Mouse (Mus musculus): ENCODE measurements around the gene Rbms3.
A peak's percentile ranks its signal among the peaks of the same experiment; 100 is the strongest.

Gene Rbms3

DNA sequence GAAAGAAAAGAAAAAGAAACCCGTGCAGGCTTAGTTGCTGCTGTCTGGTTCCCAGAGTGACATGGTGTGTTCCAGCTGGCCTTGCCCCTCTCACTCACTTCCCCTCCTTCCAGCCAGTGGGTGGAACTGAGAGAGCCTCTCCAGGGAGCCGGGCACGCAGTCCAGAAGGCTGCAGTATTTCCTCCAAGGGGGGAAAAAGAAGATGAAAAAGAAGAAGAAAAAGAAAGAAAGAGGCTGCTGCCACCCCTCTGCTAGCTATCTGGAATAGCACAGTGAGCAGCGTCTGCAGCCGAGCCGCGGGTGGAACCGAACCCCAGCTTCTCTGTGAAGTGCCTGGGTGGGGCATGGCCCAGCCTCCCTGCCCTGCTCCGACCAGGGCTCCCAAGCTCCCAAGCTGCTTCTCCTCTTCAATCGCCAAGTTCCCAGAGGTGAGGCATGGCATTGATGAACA lies 377.3 kb downstream of the Rbms3 start:
- DNase-seq (ENCODE audit: low read depth, low spot score): peak; percentile 53

DNA sequence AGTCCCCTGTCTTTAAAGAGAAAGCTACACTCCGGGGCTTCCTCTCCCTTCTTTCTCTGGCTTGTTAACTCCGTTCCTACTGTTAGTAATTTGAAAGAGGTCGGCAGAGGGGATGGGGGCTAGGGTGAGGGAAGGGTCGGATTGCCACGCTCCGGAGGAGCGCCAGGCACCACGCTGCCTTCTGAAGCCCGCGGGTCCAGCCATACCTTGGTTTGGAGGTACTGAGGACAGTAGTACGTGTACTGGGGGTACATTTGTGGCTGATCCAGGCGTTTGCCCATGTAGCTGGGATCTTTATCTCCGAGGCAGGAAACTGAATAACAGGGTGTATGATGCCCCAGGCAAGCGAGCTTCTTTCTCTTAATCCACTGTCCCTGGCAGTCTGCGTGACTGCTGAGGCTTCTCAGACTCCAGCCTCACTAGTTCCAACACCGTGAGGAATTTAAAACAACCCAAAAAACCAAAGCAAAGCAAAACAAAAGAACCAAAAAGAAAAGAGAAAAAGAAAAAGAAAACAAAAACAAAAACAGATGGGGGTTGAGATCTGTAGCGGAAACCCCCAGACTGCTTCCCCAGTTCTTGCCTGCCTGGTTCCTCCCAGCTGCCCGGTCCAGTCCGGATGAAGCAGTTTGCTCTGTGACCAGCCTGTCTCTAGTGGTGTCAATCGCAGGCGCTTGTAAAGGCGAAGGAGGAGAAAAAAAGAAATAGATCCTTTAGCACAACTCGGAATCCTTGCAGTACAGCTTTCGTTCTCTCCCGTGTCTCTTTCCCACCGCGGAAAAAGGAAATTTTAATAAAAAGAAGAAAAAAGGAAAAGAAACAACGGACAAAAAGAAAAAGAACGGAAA lies 378.0 kb downstream of the Rbms3 start:
- peak; percentile 43 for DNase-seq (ENCODE audit: low read depth, low spot score)

DNA sequence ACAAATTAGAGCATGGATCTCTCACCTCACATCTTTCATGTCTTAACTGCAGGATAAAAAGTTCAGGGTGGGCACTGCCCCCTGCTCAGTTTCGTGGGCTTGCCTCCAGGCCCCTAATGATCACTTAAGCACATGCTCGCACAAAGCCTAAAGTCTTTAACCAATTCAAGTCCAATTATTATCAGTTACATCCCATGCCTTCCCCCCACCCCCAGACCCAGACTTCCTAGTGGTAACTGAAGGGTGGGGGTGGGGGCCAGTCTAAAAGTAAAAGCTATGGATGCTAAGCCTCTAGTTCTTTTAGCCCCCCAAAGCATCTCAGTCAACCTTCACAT lies 378.9 kb downstream of the Rbms3 start:
- DNase-seq (ENCODE audit: low read depth, low spot score): no peak

DNA sequence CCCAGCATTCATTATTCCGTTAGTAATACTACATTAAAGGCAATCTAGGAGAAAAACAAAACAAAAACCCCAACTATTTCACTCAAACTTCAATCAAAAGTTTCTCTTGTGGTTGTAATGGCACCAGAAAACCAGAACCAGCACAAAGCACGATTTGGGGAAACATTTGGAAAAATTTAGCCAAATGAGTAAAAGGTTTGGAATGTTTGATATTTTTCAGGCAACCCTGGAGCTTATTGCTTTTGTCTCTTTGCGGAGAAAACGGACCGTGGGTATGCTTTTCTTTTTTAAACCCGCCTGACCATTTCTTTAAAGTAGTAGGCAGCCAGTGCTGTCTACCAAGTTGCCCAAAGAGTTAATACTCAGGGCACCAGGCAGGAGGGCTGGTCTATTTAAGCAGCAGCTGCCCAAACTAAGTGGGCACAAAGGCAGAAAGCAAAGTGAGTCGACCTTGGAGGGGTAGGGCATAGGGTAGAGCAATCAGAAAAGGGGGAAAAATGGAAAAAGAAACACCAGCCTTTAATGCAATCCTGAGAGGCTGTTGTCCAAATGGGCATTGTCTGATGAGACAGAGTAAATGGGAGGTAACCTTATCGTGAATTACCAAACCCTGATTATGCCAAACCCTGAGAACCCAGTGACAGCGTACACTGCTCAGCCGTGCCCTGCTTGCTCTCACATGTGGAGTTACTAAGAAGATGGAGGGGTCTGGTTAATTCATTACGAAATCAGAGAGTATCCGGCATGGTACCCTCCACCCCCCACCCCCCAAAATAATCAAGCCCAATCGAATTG lies 379.5 kb downstream of the Rbms3 start:
- DNase-seq (ENCODE audit: low read depth, low spot score): no peak

DNA sequence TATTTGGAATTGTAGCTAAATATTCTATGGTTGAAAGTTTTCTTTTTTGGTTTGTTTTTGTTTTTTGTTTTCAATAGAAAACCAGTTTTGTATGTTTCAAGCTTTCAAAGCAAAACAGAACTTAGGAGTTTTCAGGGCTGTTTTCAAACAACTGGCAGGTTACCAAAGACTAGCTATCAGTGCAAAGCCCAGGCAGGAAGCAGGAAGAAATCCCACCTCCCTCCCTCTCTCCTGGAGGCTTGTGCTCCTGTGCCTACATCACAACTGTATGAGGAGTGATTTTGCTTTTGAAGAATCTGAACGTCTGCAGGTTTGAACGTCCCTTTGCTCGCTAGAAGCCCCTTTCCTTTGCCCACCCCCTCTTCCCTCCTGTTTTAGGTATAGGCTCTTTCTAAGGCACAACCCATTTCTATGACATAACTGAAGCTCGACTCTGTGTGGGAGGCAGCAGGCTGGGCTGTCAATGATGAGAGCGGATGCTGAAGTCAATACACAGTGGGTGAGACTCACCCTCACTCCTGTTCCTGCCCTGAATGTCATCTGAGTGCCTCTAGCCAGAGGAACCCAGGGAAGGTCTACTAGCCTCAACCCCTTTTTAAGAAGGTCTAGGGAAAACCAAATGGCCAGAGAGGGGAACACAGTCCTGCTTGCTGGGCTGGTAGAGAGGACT lies 382.3 kb downstream of the Rbms3 start:
- peak; percentile 17 for DNase-seq (ENCODE audit: low read depth, low spot score)

DNA sequence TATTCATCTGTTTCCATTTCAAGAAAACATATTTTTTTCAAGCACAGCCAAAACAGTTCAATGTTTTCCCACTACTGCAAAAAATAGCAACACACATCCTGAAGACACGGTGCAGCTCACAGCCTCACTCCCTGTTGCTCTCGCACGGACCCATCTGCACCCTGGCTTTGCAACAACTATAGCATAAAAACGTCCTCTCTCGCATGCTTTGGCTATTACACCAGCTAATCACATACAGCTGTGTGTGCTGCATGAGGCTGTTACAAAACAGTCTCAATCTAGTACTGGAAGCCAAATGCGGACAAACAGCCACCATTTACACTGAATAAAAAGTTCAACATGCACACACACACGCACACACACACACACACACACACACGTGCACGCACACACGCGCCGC lies 383.5 kb downstream of the Rbms3 start:
- DNase-seq (ENCODE audit: low read depth, low spot score): peak; percentile 24

DNA sequence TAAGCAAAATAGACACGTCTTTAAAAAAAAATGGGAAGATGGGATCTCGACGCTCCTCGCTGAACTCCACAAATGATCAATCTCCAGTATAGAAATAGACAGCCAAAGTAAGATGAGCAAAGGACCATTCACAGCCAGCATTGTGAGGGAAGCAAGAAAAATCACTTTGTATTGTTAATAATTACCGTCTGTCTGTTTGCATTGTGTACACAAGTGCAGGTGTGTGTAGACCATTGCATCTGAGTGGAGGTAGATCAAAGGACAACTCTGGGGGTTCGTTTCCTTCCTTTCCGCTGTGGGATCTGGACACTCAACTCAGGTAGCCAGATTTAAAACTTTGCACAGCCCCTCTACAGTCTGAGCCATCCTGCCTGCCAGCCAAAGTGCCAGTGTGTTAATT lies 386.3 kb downstream of the Rbms3 start:
- DNase-seq (ENCODE audit: low read depth, low spot score): no peak

DNA sequence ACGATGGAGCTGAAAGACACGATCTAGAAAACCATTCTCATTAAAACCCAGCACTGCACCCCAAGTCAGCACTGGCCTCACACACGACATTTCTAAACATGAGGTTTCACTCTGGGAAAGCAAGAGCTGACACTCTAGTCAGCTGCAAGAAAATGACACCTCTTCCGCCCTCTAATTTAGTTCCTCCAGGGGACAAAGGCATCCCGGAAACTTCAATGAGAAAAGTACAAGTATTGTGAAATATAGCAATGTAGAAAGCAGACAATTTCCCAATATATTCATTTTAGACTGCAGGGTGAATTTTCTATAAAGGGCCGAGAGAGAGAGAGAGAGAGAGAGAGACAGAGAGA lies 395.0 kb downstream of the Rbms3 start:
- no peak for DNase-seq (ENCODE audit: low read depth, low spot score)

DNA sequence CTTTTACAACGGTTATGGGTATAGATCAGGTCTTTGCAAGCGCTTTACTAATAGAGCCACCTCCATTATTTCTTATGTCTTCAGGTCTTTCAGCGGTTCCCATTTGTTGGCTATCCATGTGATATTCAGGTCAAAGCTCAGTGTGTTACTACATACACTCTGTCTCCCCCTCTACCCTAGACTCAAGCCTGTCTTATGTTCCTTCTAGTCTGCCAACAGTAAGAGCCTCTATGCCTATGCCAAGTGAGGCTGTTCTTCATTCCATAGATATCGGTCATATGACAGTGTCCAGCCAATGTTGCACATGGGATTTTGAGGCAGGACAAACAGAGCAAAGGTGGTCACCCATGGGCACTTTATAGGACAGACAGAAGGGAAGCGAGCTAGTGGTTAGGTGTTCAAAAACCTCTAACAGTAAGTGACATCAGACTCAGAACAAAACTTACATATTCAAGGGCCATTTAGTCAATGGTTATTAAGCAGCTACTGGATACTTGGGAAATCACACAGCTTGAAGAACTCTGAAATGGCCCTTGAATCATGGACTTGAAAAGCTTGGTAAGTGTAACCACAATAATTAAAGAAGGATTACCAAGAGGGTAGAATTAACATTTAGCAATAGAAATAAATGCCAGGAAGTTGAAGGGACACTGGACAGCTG lies 395.5 kb downstream of the Rbms3 start:
- no peak for DNase-seq (ENCODE audit: low read depth, low spot score)

DNA sequence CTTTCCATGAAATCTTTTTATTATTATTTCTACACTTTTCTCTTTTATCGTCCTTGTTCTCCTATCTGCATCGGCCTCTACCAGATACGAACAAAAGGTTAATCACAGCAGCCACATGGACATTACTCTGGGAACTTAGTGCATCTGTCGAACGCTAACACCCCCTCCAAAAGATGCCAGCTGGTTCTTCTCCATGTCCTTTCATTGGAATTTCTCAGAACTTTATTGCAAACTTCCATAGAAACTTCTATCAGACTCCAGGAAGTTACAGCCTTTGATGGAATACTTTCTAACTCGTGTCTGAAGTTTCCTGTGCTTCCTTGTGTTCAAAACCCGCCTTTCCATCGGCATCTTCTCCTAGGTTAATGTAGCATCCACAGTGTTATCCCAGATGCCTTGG lies 407.0 kb downstream of the Rbms3 start:
- DNase-seq (ENCODE audit: low read depth, low spot score): no peak

DNA sequence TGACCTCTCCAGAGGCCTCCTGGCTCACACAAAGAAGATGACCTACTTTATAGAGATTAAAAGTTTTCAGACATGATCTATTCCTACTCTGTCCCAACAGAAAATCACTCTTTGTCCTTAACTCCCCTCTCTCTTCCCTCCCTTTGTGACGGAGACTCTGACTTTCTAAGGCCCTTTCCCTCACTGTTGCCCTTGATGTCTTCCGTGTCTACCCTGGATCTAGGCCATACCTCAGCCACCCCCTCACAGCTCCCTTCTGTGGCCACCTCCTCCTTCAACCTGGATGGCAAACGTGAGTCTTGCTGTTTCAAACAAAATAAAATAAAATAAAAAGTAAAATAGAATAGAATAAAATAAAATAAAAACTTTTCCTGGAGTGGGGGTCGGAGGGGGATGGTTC lies 408.2 kb downstream of the Rbms3 start:
- DNase-seq (ENCODE audit: low read depth, low spot score): peak; percentile 14

DNA sequence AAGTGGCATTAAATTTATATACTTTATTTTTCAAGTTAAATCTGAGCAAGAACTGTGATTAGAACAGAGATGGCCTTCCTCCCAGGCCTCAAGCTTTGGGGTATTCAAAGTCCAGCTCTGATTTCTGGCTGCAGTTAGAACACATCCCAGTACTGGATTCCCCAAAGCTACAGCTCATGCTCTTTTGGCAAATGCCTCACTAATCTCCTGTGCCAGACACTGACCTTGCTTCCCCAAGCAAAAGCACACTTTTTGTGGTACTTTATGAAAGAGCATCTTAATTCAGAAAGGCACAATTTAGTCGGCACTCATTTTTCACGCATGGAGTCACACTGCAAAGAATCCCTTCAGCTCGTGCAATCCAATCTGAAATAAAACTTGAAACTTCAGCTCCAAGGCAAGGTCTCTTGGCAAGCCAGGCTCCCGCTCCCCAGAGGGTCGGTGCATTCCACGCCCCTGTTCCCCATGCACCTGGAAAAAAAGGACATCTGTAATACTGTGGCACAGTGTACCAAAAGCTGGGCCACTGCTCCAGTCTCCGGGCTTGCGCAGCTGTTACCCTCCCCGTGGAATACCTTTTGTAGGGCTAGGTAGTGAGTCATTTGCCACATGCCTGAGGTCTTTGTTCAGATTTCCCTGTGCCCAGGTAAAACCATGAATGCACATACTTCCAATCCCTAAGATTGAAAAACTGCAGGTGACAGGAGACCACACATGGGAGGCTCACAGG lies 413.5 kb downstream of the Rbms3 start:
- no peak for DNase-seq (ENCODE audit: low read depth, low spot score)

DNA sequence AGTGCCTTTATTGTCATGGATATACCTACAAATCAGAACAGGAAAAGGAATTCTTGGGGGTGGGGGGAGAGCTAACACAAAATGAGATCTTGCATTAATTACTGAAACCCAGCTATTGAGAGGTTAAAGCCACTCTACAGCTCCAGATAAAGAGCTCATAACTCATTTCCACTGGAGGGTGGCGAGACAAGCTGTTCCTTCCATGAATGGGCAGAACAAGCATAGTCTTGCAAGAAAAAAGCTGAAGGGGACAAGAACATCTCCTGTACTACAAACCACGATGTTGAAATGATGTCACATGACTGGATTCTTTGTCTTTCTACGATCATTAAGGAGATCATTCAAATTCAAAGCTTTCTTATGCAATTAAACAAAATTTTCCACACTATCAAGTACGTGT lies 417.7 kb downstream of the Rbms3 start:
- no peak for DNase-seq (ENCODE audit: low read depth, low spot score)

DNA sequence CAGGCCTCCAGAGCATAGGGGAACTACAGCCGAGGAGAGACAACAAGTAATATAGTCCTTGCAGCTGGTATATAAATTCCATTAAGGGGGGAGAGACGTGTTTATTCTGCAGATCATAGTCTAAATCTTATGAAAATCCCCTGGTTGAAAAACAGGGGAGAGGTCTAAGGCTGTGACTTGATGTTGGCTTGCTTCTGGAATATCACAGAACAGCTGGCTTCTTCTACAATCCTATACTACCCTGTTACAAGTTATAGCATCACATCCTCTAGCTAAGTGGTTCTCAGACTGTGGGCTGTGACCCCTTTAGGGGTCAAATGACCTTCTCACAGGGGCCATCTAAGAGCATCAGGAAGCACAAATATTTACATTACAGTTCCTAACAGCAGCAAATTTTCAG lies 419.4 kb downstream of the Rbms3 start:
- DNase-seq (ENCODE audit: low read depth, low spot score): no peak

DNA sequence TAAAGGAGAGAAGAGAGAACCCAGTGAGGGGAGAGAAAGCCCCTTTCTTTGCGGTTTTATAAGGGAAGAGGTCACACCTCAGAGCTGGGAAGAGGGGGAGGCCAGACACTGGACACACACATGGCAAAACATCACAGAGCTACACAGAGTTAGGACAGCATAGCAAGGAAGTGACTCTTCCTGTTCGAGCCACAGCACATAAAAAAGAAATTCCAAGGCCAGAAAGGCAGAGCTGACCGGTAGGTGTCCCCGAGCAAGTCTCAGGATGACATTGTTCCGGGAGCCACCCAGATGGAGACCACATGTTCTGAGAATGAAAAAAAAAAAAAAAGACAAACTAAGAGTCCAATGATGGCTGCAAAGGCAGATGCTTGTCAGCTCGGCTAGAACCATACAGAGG lies 424.3 kb downstream of the Rbms3 start:
- DNase-seq (ENCODE audit: low read depth, low spot score): no peak

DNA sequence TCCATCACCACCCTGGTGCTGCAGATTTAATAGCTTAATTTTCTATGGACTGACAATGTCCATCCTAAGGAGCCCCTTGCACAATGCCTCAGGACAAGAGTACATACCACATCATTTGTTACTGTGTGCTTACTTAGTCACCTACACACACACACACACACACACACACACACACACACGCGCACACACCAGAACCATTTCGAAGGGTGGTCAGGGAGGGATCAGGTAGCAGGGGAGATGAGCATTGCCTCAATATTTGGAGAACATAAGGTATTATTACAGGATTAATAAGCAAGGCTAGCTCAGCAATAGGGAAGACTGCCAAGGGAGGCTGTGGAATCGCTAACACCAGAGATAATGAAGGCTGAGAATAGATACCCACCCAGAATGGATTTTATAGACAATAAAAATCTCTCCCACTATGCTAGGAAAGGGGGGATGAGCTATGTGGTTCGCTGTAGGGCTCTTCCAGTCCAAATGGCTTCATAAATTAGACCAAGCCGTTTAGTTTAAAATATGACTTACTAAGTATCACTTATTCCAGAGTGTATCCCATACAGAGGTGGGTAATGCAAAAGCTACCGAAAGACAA lies 429.6 kb downstream of the Rbms3 start:
- peak; percentile 7 for DNase-seq (ENCODE audit: low read depth, low spot score)

DNA sequence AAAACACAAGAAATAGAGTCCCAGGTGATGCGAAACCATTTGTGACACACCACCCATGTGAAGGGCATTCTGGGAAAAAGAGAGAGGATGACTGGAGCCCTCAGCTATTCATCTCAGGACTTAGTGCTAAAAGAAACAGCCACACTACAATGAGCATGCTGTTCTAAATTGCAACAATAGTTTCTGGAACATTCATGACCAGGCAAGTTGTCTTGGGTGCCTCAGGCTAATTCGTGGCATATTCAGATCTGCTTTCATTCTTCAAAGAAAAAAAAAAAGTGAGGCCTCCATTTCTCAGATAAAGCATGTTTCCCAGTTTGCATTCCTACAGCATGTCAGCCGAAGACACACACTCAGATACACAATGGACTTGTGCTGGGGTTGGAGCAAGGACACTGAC lies 432.2 kb downstream of the Rbms3 start:
- no peak for DNase-seq (ENCODE audit: low read depth, low spot score)

DNA sequence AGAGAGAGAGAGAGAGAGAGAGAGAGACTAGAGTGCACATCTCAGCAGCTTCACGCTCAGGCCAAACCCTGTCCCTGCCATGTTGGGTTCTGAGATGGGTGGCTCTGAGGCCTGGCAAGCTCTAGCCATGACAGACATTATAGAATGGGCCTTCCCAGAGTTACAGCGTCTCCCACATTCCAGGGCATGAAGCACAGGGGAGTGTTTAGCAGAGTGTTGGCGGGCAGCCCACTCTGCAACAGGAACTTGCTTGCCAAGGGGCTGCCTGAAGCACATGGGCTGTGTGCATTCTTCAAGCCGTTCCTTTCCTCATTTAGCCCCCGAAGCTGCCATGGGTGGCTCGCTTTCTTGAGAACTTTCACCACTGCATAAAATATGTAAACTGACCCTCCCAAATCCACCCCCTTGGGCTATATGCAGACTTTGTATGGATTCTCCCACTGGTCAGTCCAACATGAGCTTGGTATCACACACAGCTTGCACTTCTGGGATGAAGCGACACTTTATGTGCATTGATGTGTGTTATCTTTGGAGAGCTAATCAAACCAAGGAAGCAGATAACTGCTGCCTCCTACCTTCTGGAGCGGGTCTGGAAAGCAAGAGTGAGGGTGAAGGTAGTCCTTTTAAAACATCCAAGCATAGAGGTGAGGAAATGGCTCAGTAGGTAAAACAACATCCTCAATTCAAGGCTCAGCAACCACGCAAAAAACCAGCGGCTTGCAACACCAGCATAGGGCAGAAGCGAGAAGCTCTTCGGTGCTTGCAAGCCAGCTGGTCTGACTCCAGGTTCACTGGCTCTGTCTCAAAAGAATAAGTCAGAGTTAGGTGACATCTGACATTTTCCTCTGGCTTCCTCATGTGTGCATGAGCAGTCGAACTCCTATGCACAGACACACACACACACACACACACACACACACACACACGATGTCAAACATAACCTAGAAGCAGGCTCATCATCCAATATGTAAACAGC lies 436.9 kb downstream of the Rbms3 start:
- peak; percentile 32 for DNase-seq (ENCODE audit: low read depth, low spot score)

DNA sequence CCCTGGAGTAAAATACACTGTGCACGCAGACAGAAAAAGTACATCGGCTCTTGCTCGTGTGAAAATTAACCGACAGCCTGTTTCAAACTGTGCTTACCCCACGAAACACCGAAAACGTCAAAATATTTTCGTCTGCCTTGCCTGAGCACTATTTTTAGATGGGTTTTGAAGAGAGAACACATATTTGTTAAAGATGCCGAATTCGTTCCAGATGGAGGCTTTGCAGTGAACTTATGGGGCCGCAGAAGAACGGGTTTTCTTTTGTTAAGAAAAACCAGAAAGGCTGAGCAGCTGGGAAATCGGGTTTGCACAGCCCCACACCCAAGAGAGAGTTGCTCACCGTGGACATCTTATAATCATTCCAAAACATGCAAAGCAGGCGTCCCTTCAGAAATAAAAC lies 437.6 kb downstream of the Rbms3 start:
- DNase-seq (ENCODE audit: low read depth, low spot score): peak; percentile 72

DNA sequence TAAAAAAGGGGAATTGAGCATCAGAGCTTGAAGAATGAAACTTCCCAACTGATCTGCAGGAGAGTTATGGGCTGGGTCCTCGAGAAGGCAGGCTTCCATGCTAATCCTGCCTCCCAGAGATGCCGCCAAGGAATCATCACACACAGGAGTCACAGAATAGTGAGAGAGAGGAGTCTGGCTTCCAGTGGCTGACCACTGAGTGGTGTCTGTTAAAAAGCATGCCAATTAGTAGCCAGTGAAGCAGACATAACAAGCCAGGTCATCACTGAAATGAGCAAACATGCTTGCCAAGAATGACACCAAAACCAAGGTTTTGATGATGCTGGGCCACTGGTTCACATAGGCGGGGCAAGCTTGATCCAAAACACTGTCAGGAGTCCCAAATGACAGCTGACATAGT lies 441.3 kb downstream of the Rbms3 start:
- no peak for DNase-seq (ENCODE audit: low read depth, low spot score)
